Comparison of ENCODE assay signal across 8 mouse cellular contexts in the genomic region with DNA sequence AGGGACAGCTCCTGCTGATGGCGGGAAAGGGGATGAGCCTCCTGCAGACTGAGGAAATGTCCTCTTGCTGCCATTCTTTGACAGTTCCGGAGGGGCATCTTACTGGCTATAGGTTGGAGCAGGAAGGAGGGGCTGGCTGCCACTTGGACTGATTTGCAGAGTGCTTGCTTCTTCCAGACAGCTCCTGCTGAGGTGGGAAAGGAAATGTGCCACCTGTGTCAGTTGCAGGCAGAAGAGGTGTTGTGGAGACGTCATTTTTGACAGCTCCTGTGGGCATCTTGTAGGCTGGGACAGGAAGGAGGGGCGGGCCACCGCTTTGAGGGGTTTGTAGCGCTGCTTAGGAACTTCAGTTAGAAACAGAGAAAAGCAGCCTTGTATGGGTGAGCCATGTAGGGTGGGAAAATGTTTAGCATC. TPM values are rescaled to one million over a fixed set of nuclear protein-coding genes. Genes with fewer than 3 reads are reported as not detected.
DNase-seq lines count a peak whose midpoint lies in the region; ATAC-seq lines count a peak whose summit lies in the region.

No protein-coding gene starts in this region.

- WGBS in kidney, embryonic 16.5 days = 51% methylated on average over 6 of the region's 6 CpGs
- WGBS in embryonic facial prominence, embryonic 13.5 days = 54% methylated on average over 6 of the region's 6 CpGs
- WGBS in limb, embryonic 10.5 days = 61% methylated on average over 6 of the region's 6 CpGs

- no peaks in the 10 kb centered on the region for H3K4me1 ChIP-seq in kidney, embryonic 16.5 days (ENCODE audit: insufficient read depth, low read length)
- no peaks in the 10 kb centered on the region for H3K4me1 ChIP-seq in embryonic facial prominence, embryonic 13.5 days
- peaks cover 10% of the 10 kb centered on the region for H3K4me1 ChIP-seq in limb, embryonic 10.5 days

- peak; percentile 46; the same call in 1 of the 2 replicates for ATAC-seq in kidney, embryonic 16.5 days (ENCODE audit: low FRiP score, low TSS enrichment)
- ATAC-seq in embryonic facial prominence, embryonic 13.5 days (ENCODE audit: insufficient number of reproducible peaks, insufficient read depth, low FRiP score, low TSS enrichment, low read depth) = no peak
- peak; percentile 44; the same call in 1 of the 2 replicates for ATAC-seq in neutrophil, adult 5-6 weeks (ENCODE audit: extremely low read depth, insufficient number of reproducible peaks, low FRiP score, poor library complexity, severe bottlenecking)
- ATAC-seq in monocyte, adult 5-6 weeks (replicated peaks; ENCODE audit: insufficient number of reproducible peaks, low FRiP score, low TSS enrichment, poor library complexity, severe bottlenecking) = no peak

- no peaks in the 10 kb centered on the region for H3K27me3 ChIP-seq in kidney, embryonic 16.5 days (ENCODE audit: insufficient read depth, low read length)
- no peaks in the 10 kb centered on the region for H3K27me3 ChIP-seq in embryonic facial prominence, embryonic 13.5 days
- no peaks in the 10 kb centered on the region for H3K27me3 ChIP-seq in limb, embryonic 10.5 days (ENCODE audit: low read depth, poor library complexity, severe bottlenecking)

- peak overlapping the region; percentile 52 for H3K4me2 ChIP-seq in kidney, embryonic 16.5 days (replicated peaks; ENCODE audit: low read depth, low read length)
- H3K4me2 ChIP-seq in embryonic facial prominence, embryonic 13.5 days = peak overlapping the region; percentile 55

- no peaks in the 10 kb centered on the region for H3K9me3 ChIP-seq in kidney, embryonic 16.5 days (ENCODE audit: low read length)
- no peaks in the 10 kb centered on the region for H3K9me3 ChIP-seq in embryonic facial prominence, embryonic 13.5 days
- no peaks in the 10 kb centered on the region for H3K9me3 ChIP-seq in limb, embryonic 10.5 days (replicated peaks)

- 0 out of 2 replicates have a peak, but pooled peaks cover 2% of the 10 kb centered on the region for H3K36me3 ChIP-seq in kidney, embryonic 16.5 days (ENCODE audit: insufficient read depth, low read length)
- H3K36me3 ChIP-seq in embryonic facial prominence, embryonic 13.5 days = peaks cover 4% of the 10 kb centered on the region
- peaks cover 6% of the 10 kb centered on the region for H3K36me3 ChIP-seq in limb, embryonic 10.5 days

- no peak for DNase-seq in kidney, adult 11 months
- no peak for DNase-seq in limb, embryonic 10.5 days (ENCODE audit: low spot score)
- DNase-seq in urinary bladder, postnatal 4 days (ENCODE audit: low spot score in 2 of 2) = no peak
- no peak for DNase-seq in kidney, postnatal 25 days

- H3K27ac ChIP-seq in kidney, embryonic 16.5 days (ENCODE audit: low read length) = no peak overlapping the region
- H3K27ac ChIP-seq in embryonic facial prominence, embryonic 13.5 days = 0 out of 2 replicates have a peak overlapping the region, but pooled peaks have one; percentile 45
- peak overlapping the region; percentile 79 for H3K27ac ChIP-seq in limb, embryonic 10.5 days

- peak overlapping the region; percentile 53 for H3K4me3 ChIP-seq in kidney, embryonic 16.5 days (ENCODE audit: low read length)
- peak overlapping the region; percentile 48 for H3K4me3 ChIP-seq in embryonic facial prominence, embryonic 13.5 days
- H3K4me3 ChIP-seq in limb, embryonic 10.5 days = peak overlapping the region; percentile 58

- 0 out of 2 replicates have a peak overlapping the region, but pooled peaks have one; percentile 50 for H3K9ac ChIP-seq in kidney, embryonic 16.5 days (replicated peaks; ENCODE audit: low read length)
- peak overlapping the region; percentile 53; the same call in 1 of the 2 replicates for H3K9ac ChIP-seq in embryonic facial prominence, embryonic 13.5 days

RNA-seq across cellular contexts. Expression of gene Fam198a, which starts 13.3 kb away (rescaled TPM):
- 2.0 and 2.8 TPM in 2 replicates for polyA plus RNA-seq in kidney, embryonic 16.5 days (2015; fragmentation: Nextera tagmentation; extraction: Ambion mirVana)
- polyA plus RNA-seq in embryonic facial prominence, embryonic 13.5 days (2015; fragmentation: Nextera tagmentation; extraction: Ambion mirVana) = 2.4 and 3.2 TPM in 2 replicates
- polyA plus RNA-seq in limb, embryonic 10.5 days (2016; fragmentation: Nextera tagmentation; extraction: Ambion mirVana) = 0.40 and 0.65 TPM in 2 replicates
- not detected in 2 replicates for total RNA-seq in neutrophil, adult 5-6 weeks (2017)
- total RNA-seq in monocyte, adult 5-6 weeks (2017) = not detected in 3 replicates

RNA-seq across cellular contexts. Expression of gene Cyp8b1, which starts 21.4 kb away (rescaled TPM):
- polyA plus RNA-seq in kidney, embryonic 16.5 days (2015; fragmentation: Nextera tagmentation; extraction: Ambion mirVana) = not detected in 2 replicates
- polyA plus RNA-seq in embryonic facial prominence, embryonic 13.5 days (2015; fragmentation: Nextera tagmentation; extraction: Ambion mirVana) = 0.14 TPM in 1 of 2 replicates, not detected in the other
- not detected in 2 replicates for polyA plus RNA-seq in limb, embryonic 10.5 days (2016; fragmentation: Nextera tagmentation; extraction: Ambion mirVana)
- not detected in 2 replicates for total RNA-seq in neutrophil, adult 5-6 weeks (2017)
- not detected in 3 replicates for total RNA-seq in monocyte, adult 5-6 weeks (2017)

RNA-seq across cellular contexts. Expression of gene Ackr2, which starts 39.3 kb away (rescaled TPM):
- 0.90 and 1.2 TPM in 2 replicates for polyA plus RNA-seq in kidney, embryonic 16.5 days (2015; fragmentation: Nextera tagmentation; extraction: Ambion mirVana)
- 0.58 TPM in 1 of 2 replicates, not detected in the other for polyA plus RNA-seq in embryonic facial prominence, embryonic 13.5 days (2015; fragmentation: Nextera tagmentation; extraction: Ambion mirVana)
- polyA plus RNA-seq in limb, embryonic 10.5 days (2016; fragmentation: Nextera tagmentation; extraction: Ambion mirVana) = 0.16 TPM in 1 of 2 replicates, not detected in the other
- total RNA-seq in neutrophil, adult 5-6 weeks (2017) = 0.25 and 4.5 TPM in 2 replicates
- 0.29 to 4.3 TPM (median 3.2 TPM) in 3 replicates for total RNA-seq in monocyte, adult 5-6 weeks (2017)

RNA-seq across cellular contexts. Expression of gene Pomgnt2, which starts 59.5 kb away (rescaled TPM):
- 19.1 and 19.9 TPM in 2 replicates for polyA plus RNA-seq in kidney, embryonic 16.5 days (2015; fragmentation: Nextera tagmentation; extraction: Ambion mirVana)
- 15.1 and 16.9 TPM in 2 replicates for polyA plus RNA-seq in embryonic facial prominence, embryonic 13.5 days (2015; fragmentation: Nextera tagmentation; extraction: Ambion mirVana)
- 11.5 and 12.5 TPM in 2 replicates for polyA plus RNA-seq in limb, embryonic 10.5 days (2016; fragmentation: Nextera tagmentation; extraction: Ambion mirVana)
- total RNA-seq in neutrophil, adult 5-6 weeks (2017) = not detected in 2 replicates
- not detected in 3 replicates for total RNA-seq in monocyte, adult 5-6 weeks (2017)

Comparison
In these comparisons a context has a peak if more than half of its experiments do, and no peak if none do; other contexts are left out.
1. ATAC-seq: peak in kidney, embryonic 16.5 days (single experiment) and neutrophil, adult 5-6 weeks (single experiment); none in embryonic facial prominence, embryonic 13.5 days (single experiment) and monocyte, adult 5-6 weeks (single experiment).
2. Peak in every context shown above with its lines, with median percentiles within 50 percentile points of each other: H3K4me3 ChIP-seq.